Mouse (Mus musculus): ENCODE measurements around the gene Vps51. TPM values are rescaled to one million over a fixed set of nuclear protein-coding genes. Genes with fewer than 3 reads are reported as not detected.
A peak's percentile ranks its signal among the peaks of the same experiment; 100 is the strongest.

The Vps51 gene
- total RNA-seq, 2 experiments from 2014 or later: 12.3 to 21.3 TPM

GRCm38 (mm10) chr19:6084478-6085248, 7.6 kb upstream of the Vps51 start, which contains the start of the genes Zfpl1 and Cdca5:
Zfpl1 (minus strand) TSS chr19:6084956.
Cdca5 (plus strand) TSS chr19:6084983.
- ATAC-seq (replicated peaks; ENCODE audit: low FRiP score, poor library complexity, severe bottlenecking): peak; percentile 88

- no peak for ATAC-seq (replicated peaks; ENCODE audit: low FRiP score, poor library complexity, severe bottlenecking)
These were observed 5.1 kb upstream of the Vps51 start, which contains the start of gene Gm28374 for GRCm38 (mm10) chr19:6082156-6082555. Gm28374 (minus strand) TSS chr19:6082256.

- no peak for ATAC-seq (replicated peaks; ENCODE audit: low FRiP score, poor library complexity, severe bottlenecking)
These were observed 3.0 kb upstream of the Vps51 start, which contains the start of gene Tmem262 for GRCm38 (mm10) chr19:6079983-6080480. Tmem262 (plus strand) TSS chr19:6080033.

GRCm38 (mm10) chr19:6073889-6074288, 3.1 kb downstream of the Vps51 start:
- ATAC-seq (replicated peaks; ENCODE audit: low FRiP score, poor library complexity, severe bottlenecking): no peak

GRCm38 (mm10) chr19:6071261-6071660, 5.8 kb downstream of the Vps51 start:
- ATAC-seq (replicated peaks; ENCODE audit: low FRiP score, poor library complexity, severe bottlenecking): no peak

GRCm38 (mm10) chr19:6070571-6071250, 6.3 kb downstream of the Vps51 start:
- ATAC-seq (replicated peaks; ENCODE audit: low FRiP score, poor library complexity, severe bottlenecking): no peak

- ATAC-seq (replicated peaks; ENCODE audit: low FRiP score, poor library complexity, severe bottlenecking): no peak
These were observed 7.2 kb downstream of the Vps51 start for GRCm38 (mm10) chr19:6069851-6070250.

GRCm38 (mm10) chr19:6068951-6069350, 8.1 kb downstream of the Vps51 start:
- ATAC-seq (replicated peaks; ENCODE audit: low FRiP score, poor library complexity, severe bottlenecking): no peak

GRCm38 (mm10) chr19:6067724-6068415, 9.2 kb downstream of the Vps51 start, which contains the start of gene Tm7sf2:
Tm7sf2 (minus strand) TSS chr19:6068373.
- peak; percentile 91 for ATAC-seq (replicated peaks; ENCODE audit: low FRiP score, poor library complexity, severe bottlenecking)

- ATAC-seq (replicated peaks; ENCODE audit: low FRiP score, poor library complexity, severe bottlenecking): peak; percentile 66
These were observed 9.9 kb downstream of the Vps51 start for GRCm38 (mm10) chr19:6067011-6067723.

- no peak for ATAC-seq (replicated peaks; ENCODE audit: low FRiP score, poor library complexity, severe bottlenecking)
These were observed 10.5 kb downstream of the Vps51 start for GRCm38 (mm10) chr19:6066571-6066970.

GRCm38 (mm10) chr19:6063081-6063480, 13.9 kb downstream of the Vps51 start:
- ATAC-seq (replicated peaks; ENCODE audit: low FRiP score, poor library complexity, severe bottlenecking): no peak

GRCm38 (mm10) chr19:6062418-6062817, 14.6 kb downstream of the Vps51 start:
- ATAC-seq (replicated peaks; ENCODE audit: low FRiP score, poor library complexity, severe bottlenecking): no peak

GRCm38 (mm10) chr19:6061641-6062302, 15.3 kb downstream of the Vps51 start:
- ATAC-seq (replicated peaks; ENCODE audit: low FRiP score, poor library complexity, severe bottlenecking): peak; percentile 7

GRCm38 (mm10) chr19:6061021-6061533, 16.0 kb downstream of the Vps51 start, which contains the start of gene Znhit2:
Znhit2 (plus strand) TSS chr19:6061192.
- ATAC-seq (replicated peaks; ENCODE audit: low FRiP score, poor library complexity, severe bottlenecking): peak; percentile 80

- ATAC-seq (replicated peaks; ENCODE audit: low FRiP score, poor library complexity, severe bottlenecking): no peak
These were observed 18.1 kb downstream of the Vps51 start for GRCm38 (mm10) chr19:6058966-6059365.

- ATAC-seq (replicated peaks; ENCODE audit: low FRiP score, poor library complexity, severe bottlenecking): no peak
These were observed 18.5 kb downstream of the Vps51 start for GRCm38 (mm10) chr19:6058513-6058912.

- peak; percentile 77 for ATAC-seq (replicated peaks; ENCODE audit: low FRiP score, poor library complexity, severe bottlenecking)
These were observed 19.5 kb downstream of the Vps51 start, which contains the start of the genes Mrpl49 and Fau for GRCm38 (mm10) chr19:6057313-6058096. Mrpl49 (minus strand) TSS chr19:6057785. Fau (plus strand) TSS chr19:6057844.

Data from erythroblast, adult 5-6 weeks (primary cell).